Mouse (Mus musculus): ENCODE results near the gene Gm10197.
"Not testable (repeated sequence)": the region's sequence is repeated elsewhere in the genome, so short reads cannot be mapped to it uniquely, and the experiment has no call there.

The Gm10197 gene

DNA sequence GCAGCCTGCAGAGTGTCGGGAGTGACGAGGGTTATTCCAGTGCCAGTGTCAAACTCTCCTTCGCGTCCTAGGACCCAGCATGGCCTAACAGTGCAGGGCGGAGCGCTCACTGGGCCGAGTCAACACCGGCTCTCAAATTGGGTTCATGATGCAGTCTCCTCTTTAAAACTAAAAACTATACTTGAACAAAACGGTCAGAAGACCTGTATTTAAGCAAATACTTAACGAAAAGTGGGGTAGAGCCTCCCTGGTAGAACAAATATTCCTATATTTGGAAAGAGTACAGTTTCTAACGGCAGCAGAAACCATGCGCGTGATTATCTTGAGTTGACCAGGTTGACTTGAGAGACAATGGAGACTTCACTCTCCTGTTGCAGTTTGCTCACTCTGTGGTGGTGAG lies at the start of gene Gm10197:
Gm10197 (minus strand) TSS at position 101 of the 400 bp plus-strand sequence.
- no peak for DNase-seq (ENCODE audit: low read depth)

DNA sequence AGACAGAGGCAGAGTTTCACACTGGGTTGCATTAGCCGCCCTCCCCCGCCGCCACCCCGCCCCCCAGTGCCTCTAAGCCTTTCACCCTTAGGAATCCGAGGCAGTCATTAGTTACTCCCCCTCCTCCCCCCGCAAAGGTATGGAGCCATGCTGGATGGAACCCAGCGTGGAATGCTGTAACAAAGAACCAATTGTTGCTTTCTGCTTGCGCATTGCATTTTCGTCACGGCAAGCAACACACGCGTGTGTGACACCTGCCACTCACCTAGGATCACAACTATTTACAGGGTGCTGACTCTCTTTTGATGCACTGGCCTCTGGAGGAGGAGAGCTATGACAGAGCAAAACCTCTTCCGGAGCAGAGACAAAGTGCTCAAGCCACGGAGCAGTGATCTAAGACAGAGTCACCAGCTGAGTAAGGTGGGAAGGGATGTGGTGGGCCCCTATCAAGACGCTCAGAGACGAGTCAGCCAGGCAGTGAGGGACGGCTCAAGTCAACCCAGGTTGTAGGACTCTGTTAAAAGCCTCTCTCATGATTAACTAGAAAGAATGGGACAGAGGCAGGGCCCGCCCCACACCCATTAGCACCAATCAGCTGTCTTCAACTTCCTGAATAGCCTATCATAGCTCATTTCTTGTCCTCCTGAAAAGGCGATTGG lies 49.5 kb upstream of the Gm10197 start:
- DNase-seq (ENCODE audit: low read depth), result peak; percentile 96

DNA sequence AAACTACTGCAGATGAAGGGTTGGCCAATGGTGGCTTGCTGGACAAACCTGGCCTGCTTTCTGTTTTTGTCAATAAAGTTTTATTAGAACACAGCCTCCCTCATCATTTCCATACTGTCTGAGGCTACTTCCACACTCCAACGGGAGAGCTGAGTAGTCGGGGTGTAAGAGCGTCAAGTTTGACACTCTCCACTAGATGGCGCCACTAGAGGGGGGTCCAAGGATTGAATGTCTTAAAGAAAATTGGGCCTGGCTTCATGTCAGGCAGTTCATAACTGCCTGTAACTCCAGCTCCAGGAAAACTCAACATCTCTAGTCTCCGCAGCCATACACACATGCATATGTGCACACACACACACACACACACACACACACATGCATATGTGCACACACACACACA lies 48.3 kb upstream of the Gm10197 start:
- peak; percentile 93 for DNase-seq (ENCODE audit: low read depth)

DNA sequence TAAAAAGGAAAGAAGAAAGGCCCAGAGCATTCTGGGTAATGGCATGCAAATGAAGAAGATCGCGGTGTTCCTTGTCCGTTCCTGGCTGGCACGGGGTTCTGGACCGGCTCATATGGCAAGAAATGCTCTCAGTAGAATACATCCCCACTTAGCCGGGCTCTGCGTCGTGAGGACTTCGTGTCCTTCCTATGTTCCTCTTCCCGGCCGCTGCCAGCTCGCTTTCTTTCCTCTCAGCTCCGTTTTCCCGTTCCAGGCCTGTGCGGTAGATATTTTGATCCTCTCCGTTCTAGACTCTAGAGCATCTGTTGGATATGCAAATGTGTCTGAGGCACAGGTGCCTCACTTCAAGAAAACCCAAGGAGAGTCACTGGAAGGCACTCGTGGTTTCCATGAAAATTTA lies 43.6 kb upstream of the Gm10197 start:
- no peak for DNase-seq (ENCODE audit: low read depth)

DNA sequence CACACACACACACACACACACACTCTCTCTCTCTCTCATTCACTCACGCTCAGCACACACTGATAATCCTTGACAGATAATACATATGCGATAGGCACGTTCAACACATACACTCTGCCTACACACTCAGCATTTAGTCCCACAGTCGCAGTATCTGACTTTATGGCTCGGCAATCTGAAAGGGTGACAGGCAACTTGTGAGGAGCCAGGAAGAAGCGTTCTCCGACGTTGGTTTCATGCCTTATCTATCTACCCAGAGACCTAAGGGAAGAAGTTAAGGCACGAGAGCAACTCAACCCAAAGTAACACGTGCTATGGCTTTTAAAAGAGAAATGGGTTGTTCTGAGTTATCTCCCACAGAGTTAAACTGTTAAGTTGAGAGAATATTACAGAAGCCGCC lies 43.1 kb upstream of the Gm10197 start:
- no peak for DNase-seq (ENCODE audit: low read depth)

DNA sequence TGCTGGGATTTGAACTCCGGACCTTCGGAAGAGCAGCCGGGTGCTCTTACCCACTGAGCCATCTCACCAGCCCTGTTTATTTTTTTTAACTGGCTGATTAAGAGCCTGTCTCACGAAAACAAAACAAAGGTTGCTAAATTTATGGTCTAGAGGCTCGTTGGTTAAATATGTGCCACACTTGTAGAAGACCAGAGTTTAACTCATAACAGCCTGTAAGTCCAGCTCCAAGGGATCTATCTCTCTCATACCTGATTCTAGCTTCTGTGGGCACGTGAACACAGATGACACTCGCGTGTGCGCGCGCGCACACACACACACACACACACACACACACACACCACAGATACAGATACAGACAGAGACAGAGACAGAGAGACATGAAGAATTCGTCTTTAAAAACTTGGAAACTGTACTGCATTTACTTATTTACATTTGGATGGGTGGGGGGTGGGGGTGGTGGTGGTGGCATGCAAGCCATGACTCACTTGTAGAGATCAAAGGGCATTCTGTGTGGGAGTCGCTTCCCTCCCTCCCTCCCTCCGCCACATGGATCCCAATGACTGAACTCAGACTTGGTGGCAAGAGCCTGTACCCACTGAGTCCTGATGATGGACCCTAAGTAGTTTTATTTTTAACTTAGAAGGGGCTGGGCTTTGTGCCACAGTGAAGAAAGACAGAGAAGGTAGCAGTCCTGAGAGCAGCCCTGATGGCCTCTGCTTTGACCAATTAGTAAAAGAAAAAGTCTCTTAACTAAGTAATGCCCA lies 42.2 kb upstream of the Gm10197 start:
- no peak for DNase-seq (ENCODE audit: low read depth)

DNA sequence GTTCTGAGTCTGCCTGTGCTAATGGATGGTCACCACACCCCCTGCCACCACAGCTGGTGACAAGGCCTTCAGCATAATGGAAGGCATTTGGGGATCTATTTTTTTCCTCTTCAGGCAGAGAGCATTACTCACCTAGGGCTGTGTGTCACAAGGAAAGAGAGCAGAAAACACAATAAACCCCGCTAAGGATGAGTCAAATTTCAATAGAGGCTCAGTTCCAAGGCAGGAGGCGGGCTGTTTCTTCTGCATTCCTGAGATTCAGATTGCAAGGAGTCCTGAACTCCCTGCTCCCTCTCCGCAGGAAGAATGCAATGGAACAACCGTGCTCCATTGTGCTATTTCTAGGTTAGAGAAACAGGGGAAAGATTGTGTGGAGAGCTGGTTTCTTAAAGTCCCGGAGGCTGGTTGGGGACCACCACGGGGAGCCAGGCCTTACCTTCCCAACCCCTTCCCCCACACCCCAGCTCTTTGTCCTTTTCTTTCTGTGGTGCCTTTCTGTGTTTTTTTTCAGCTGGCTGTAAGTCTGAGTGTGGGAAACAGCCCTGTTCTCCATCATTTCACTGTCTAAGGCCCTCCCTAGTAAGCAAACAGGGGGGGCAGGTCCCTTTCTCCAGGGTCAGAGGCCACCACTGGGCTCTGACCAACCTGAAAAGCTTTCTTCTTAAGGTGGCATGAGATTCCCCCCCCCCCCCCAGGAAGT lies 40.7 kb upstream of the Gm10197 start:
- DNase-seq (ENCODE audit: low read depth), result no peak

DNA sequence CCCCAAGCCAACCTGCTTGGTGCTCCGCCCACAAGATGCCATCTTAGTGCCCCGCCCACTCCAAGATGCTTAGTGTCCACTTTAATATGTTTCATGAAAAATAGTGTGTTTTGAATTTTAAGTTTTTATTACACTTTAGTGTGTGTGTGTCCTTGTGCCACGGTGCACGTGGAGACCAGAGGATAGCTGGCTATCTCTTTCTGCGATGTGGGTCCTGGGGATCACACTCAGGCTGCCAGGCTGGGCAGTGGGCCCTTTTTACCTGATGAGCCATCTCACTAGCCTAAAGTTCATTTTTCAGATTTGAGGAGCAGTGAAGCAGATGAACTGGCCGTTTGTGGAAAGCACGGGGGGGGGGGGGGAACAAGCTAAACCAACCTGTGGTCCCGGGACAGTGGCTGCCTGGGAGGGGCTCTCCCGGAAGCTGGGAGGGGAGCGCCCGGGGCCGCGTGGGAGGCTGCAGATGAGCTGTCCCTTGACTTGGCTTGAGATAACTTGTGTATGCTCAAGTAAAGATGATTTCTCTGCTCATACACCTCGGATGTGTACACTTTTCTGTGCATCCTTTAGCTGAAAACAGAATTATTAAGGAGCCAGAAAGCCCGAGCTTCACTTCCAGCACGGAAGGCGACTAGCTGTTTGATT lies 38.2 kb upstream of the Gm10197 start:
- peak; percentile 46 for DNase-seq (ENCODE audit: low read depth)

DNA sequence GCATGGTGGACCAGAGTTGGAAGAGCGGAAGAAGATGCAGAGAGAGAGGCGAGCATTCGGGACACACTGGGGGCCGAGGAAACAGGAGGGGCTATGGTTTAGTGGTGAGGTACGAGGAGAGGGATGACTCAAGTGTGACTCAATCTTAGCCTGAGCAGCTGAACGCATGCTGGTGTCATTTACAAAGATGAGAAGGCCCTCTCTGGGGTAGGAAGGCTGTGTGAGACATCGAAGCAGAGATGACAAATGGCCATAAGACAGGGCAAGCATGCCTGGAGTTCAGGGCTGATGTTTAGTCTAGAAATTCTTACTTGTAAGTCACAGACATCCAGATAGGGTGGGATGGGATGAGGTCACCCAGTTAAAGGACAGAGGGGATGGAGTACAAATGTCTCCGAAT lies 36.8 kb upstream of the Gm10197 start:
- DNase-seq (ENCODE audit: low read depth), result peak; percentile 89

DNA sequence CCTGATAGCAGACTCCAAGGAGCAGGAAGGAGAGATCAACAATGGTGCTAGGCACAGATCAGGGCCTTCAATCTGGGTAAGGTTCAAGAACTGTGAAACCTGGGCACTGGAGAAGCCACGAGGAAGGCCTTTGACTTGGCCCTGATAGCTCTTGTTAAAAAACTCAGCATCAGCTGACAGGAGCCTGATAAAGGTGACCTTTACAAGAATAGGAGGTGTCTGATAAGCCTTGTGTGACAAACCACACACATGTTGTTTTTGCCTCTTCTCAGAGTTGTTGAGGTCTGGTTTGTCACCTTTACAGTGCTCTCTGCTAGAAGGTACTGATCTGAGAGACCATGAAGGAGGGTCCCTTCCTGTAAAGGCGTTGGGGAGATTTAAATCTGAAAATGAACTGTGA lies 35.8 kb upstream of the Gm10197 start:
- no peak for DNase-seq (ENCODE audit: low read depth)

DNA sequence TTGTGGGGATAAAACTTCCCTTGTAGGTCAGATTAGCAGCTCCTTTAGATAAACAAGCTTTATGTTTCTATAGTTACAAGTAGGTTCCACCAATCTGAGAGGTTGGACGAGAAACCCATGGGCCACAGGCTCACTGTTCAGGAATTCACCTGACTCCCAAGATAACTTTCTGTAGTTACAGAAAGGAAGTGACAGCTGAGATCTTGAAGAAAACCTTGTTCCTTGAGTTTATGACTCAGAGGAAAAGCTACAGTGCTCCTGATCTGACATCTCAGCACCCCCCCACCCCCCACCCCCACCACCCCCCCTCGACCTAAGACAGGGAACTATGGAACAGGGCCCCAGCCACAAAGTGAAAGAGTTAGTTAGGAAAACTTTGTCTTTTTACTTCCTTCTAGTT lies 34.2 kb upstream of the Gm10197 start:
- DNase-seq (ENCODE audit: low read depth), result peak; percentile 88

DNA sequence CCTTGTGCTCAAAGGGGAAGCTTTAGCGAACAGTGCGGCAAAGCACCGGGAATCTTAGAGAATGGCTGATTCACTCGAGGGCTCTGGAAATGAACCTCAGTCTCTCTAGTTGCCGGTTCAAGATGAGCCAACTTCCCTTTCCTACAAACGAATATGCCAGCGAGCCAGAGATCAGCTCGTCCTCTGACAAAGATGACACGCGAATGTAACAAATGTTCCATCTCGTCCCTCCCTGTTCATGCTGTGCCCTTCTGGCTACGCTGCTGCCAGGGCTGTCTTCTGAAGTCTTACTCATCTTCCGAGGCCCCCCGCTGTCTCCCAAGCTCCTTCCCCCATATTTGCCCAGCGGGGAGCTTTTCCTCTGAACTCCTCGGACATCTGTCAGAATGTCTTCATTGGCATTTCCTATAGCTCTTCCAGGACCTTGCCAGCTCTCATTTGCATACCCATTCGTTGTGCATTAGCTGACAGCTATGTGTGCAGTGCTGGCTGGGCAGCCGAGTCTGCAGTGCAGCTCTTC lies 33.3 kb upstream of the Gm10197 start:
- no peak for DNase-seq (ENCODE audit: low read depth)

DNA sequence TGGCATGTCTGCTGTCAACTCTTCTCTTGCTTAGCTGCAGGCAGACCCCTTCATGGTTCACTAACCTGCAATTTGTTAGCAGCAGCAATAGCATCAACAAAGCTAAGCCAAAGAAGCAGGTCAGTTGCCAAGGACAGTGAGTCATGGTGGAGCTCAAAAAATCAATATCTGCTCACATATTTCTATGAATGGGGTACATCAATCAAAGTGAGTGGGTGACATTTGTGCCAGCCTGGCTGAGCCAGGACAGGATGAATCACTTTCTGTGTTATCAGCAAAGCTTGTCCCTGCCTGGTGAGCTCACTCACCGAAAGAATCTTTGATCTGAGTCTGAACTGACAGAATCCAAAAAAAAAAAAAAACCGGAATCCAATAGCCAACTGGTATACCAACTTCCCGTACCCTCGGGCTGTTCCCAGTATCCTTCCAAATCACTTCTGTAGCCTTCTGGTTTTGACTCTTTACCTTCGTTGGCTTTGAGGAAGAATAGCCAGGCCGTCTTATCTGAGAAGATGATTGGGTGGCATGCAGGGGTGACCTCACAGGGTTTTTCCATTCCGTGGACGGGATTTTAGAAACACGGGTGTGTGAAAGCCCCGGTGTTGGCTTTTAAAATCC lies 32.8 kb upstream of the Gm10197 start:
- no peak for DNase-seq (ENCODE audit: low read depth)

DNA sequence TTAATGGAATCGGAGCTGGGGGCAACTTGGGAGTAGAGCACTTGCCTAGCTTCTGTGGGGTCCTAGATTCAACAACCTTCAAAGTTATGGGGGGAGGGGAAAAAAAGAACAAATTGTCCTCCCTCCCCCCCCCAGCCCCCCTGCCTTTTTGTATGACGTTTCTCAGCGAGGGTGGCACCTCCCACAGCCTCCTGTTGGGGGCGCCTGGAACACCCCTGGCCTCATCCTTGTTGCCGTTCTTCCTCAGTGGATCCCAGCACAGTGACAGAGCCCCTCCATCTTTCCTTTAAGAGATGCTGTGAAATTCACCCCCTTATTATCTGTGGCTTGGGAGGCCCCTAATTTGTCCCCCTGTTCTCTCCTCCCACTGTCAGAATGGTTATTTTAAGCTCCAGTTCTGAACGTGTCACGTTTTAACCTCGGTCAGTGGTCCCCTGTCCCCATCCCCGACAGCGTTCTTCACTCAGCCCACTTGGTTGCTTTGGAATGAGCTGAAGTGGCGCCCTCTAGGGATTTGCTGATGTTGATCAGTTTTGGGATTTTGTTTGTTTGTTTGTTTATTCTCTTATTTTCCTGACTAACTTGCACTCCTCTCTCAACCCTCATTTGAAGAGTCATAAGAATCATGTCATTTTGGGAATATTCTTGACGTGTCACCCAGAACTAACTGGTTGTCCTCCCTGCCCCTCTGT lies 31.3 kb upstream of the Gm10197 start:
- DNase-seq (ENCODE audit: low read depth), result no peak

DNA sequence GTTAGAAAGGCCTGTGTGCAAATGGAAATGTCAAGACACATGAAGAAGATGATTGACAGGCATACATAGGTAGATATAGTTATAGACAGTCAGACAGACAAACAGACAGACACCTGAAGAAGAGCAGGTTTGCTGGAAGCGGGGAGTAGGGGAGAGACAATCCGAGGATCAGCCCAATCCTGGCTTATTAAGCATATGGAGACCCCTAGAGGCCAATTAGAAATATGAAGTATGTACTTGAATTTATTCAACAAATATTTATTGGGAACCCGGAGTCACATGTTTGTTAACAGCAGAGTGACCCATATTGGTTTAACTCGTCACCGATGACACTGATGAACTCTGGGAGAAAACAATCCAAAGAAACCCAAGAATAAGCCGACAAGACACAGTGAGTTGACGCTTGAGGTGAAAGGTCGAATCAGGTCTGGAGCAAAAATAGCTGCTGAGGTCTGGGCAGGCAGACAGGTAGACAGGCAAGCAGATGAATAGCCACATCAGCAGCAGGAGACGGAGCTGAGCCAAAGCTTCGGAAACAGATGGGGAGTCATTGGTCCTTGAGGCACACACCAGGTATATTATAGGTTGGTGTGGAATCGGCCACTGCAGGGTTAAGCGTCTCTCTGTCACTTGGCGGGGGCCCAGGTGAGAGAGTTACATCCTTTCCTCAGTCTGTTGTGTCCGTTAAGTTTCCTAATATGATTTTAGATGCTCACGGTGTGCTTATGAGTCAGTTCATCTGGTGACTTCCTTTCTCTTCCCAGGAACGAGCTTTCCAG lies 29.0 kb upstream of the Gm10197 start:
- DNase-seq (ENCODE audit: low read depth), result peak; percentile 54

DNA sequence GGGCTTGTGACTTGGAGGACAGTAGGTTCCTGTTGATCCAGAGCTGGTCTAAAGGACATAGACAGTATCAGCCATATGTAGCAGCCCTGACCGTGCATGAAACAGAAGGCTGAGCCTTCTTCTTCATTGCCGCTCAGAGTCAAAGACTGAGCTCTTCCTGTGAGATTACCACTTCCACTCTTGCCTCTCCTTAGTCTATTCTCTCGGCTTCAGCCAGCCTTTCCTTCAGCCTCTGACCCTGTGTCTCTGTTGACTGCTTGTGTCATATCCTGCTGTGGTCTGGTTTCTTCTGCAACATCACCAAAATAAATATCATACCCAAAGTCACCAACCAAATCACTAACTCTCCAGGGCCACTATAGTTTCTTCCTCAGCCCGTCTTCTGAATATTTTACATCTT lies 27.6 kb upstream of the Gm10197 start:
- peak; percentile 83 for DNase-seq (ENCODE audit: low read depth)

DNA sequence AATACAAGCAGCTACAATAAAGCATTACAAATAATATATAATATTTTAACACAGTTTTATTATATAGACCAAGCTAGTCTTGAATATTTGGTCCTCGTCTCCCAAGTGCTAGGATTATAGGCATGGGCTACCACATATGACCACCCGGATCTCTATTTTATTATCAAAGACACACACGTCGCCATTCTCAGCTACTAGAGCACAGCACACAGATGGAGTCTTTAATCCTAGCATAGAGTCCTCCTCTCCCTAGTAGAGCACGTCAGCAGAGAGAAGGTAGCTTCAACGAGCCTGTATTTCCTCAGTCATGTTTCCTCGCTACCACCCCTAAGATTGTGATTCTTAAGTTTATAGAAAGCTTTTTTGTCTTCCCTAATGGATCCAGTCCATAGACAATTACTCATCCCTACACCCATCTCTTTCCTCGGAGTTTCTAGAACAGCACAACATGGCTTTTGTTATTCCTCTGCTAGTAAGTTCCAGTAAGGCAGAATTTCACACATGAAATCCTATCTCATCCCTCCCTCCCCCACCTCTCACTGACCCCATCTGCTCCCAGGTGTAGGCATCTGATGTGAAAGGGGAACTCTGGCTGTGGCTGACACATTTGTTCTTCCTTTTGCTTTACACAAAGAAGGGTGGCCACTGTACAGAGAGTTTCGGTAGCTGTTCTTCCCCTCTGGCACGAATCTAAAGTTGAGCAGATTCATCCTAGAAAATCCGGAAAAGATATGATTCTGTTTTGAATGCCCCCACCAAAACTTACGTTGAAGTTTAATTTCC lies 26.1 kb upstream of the Gm10197 start:
- DNase-seq (ENCODE audit: low read depth), result no peak

DNA sequence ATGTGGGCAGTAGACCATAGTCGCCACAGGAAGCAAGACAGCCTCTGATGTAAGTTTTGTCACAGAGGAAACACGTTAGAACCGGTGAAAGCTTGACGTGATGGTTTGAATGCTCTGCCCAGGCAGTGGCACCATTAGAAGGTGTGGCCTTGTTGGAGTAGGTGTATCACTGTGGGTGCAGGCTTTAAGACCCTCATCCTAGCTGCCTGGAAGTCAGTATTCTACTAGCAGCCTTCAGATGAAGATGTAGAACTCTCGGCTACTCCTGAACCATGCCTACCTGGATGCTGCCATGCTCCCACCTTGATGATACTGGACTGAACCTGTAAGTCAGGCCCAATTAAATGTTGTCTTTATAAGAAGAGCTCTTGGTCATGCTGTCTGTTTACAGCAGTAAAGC lies 24.2 kb upstream of the Gm10197 start:
- DNase-seq (ENCODE audit: low read depth), result peak; percentile 69

DNA sequence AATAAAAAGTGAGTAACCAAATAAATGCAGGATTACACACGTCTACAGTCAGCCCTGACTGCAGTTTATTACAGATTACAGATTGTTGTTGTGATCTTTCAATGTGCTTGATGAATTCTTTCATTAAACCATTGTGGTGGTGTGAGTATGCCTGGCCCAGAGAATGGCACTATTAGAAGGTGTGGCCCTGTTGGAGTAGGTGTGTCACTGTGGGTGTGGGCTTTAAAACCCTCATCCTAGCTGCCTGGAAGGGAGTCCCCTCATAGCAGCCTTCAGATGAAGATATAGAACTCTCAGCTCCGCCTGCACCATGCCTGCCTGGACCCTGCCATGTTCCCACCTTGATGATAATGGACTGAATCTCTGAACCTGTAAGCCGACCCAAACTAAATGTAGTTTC lies 23.4 kb upstream of the Gm10197 start:
- DNase-seq (ENCODE audit: low read depth), result not testable (repeated sequence)

DNA sequence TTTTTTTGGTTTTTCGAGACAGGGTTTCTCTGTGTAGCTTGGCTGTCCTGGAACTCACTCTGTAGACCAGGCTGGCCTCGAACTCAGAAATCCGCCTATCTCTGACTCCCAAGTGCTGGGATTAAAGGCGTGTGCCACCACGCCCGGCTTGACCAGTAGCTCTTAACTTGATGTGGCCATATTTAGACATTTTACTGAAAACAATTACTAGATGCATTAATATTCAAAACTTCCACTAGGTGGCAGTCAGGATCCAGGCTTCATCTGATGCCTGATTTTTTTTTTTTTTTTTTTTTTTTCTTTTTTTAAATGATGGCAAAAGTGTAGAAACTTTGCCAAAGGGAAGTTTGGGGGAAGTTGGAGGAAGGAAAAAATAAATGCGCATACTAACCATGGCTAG lies 23.0 kb upstream of the Gm10197 start:
- peak; percentile 91 for DNase-seq (ENCODE audit: low read depth)

Data from 416B (cell line).